Mouse (Mus musculus) CH12.LX (cell line): ENCODE measurements at regions not wholly inside any gene's neighbourhood (a gene's known extent, or its start where the extent isn't known, plus 50 kb on each side); places are given as distances from the start of the nearest gene placed in this dataset.

ENCODE experiments used
- CHD2 ChIP-seq: IDR thresholded peaks from 2 replicates; pipeline ENCODE4 v1.6.1; 2011; ENCODE audit warnings: low read length, improper control_type of control experiment
- CTCF ChIP-seq, 2 experiments: IDR thresholded peaks in 1 of 2; conservative IDR thresholded peaks in 1 of 2; 2 replicates each; pipeline ENCODE4 v1.5.1; 2011 to 2012; ENCODE audit warnings: low read depth in 2 of 2, low read length in 2 of 2, improper control_type of control experiment in 1 of 2, inconsistent platforms in 1 of 2, mild to moderate bottlenecking in 1 of 2, moderate library complexity in 1 of 2
- E2F4 ChIP-seq: IDR thresholded peaks from 2 replicates; pipeline ENCODE4 v1.6.1; 2011; ENCODE audit warnings: low read depth, low read length, improper control_type of control experiment; ENCODE audit not compliant: insufficient replicate concordance
- EP300 ChIP-seq: IDR thresholded peaks from 2 replicates; pipeline ENCODE4 v1.6.1; 2011; ENCODE audit warnings: low read length, improper control_type of control experiment
- JUND ChIP-seq: conservative IDR thresholded peaks from 2 replicates; pipeline ENCODE4 v1.6.1; 2011; ENCODE audit warnings: low read depth, low read length, improper control_type of control experiment
- MAZ ChIP-seq: IDR thresholded peaks from 2 replicates; pipeline ENCODE4 v1.6.1; 2012; ENCODE audit warnings: low read depth, mild to moderate bottlenecking, inconsistent platforms, low read length, improper control_type of control experiment, moderate library complexity
- POLR2A ChIP-seq: IDR thresholded peaks from 2 replicates; pipeline ENCODE4 v1.6.1; 2011; ENCODE audit warnings: low read depth, mild to moderate bottlenecking, improper control_type of control experiment, low read length
- POLR2AphosphoS2 ChIP-seq: IDR thresholded peaks from 2 replicates; pipeline ENCODE4 v1.6.1; 2011; ENCODE audit warnings: low read depth, low read length, improper control_type of control experiment
- SIN3A ChIP-seq: IDR thresholded peaks from 2 replicates; pipeline ENCODE4 v1.6.1; 2012; ENCODE audit warnings: low read length, improper control_type of control experiment, inconsistent platforms
- SMC3 ChIP-seq: IDR thresholded peaks from 2 replicates; pipeline ENCODE4 v1.6.1; 2011; ENCODE audit warnings: low read depth, low read length, improper control_type of control experiment
- TBP ChIP-seq: conservative IDR thresholded peaks from 2 replicates; pipeline ENCODE4 v1.6.1; 2011; ENCODE audit warnings: low read depth, low read length, improper control_type of control experiment

DNA sequence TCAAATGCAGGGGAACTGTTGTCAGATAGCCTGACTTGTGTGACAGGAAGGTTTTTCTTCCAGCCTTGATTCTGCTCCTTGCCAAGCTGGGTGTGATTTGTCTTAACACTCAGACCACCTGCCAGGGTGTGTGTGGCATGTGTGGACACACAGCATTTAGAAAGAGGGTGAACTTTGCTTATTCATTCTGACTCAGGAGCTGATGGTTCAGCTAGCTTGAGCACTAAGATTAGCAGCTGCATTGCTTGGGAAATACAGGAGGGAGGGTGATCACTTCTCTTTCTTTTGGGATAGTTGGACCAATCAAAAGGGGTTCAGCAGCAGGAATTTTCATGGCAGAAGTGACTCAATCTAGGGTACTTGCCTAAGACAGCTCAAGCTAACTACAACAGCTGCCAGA lies 482.7 kb upstream of the Fam160b2 start:
- TF ChIP-seq CHD2 (no peak), SMC3 (no peak), CTCF (conservative IDR thresholded peaks at IDR 0.05 in 1 of 2, IDR thresholded peaks at IDR 0.05 in 1 of 2; ENCODE audit: low read depth in 2 of 2, low read length in 2 of 2) (no peak), JUND (no peak), POLR2AphosphoS2 (no peak), MAZ (no peak), E2F4 (no peak), TBP (no peak), POLR2A (no peak), EP300 (no peak), SIN3A (no peak)
